Mouse (Mus musculus): ENCODE results near the gene Hmgcs2. TPM values are rescaled to one million over a fixed set of nuclear protein-coding genes. Genes with fewer than 3 reads are reported as not detected.

Gene Hmgcs2
- polyA plus RNA-seq, 1 experiment from 2014 or later, result 12.2 TPM

DNA sequence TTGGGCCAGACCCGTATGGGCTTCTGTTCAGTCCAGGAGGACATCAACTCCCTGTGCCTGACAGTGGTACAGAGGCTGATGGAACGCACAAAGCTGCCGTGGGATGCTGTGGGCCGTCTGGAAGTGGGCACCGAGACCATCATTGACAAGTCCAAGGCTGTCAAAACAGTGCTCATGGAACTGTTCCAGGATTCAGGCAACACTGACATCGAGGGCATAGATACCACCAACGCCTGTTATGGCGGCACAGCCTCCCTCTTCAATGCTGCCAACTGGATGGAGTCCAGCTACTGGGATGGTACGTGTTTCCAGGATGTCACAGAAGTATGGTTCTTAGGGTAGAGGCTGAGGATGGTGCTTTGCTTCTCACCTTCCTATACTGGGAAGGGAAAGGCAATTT lies 10.8 kb downstream of the Hmgcs2 start:
- WGBS, result 90% methylated on average over 9 of the region's 9 CpGs
- H3K27ac ChIP-seq (ENCODE audit: low read length), result no peak overlapping the region
- no peak for ATAC-seq (ENCODE audit: insufficient number of reproducible peaks, insufficient read depth, low FRiP score, low read depth)

DNA sequence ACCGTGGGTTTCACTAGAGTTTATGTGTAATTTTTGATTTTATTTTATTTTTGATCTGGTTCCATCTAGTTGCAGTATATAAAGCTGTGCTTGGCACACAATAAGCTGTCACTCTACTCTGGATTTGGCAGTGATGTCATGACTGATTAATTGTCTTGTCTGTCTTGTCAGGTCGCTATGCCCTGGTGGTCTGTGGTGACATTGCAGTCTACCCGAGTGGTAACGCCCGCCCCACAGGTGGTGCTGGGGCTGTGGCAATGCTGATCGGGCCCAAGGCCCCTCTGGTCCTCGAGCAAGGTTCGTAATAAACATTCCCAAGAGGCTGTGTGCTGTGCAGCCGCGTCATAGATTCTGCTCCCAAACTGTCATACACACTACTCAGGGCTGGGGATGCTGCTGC lies 15.7 kb downstream of the Hmgcs2 start:
- WGBS, result 67% methylated on average over 10 of the region's 10 CpGs
- no peaks in the 10 kb centered on the region for H3K36me3 ChIP-seq (ENCODE audit: control insufficient read depth, insufficient read depth, low read length)
- no peak overlapping the region for H3K9ac ChIP-seq (replicated peaks; ENCODE audit: low read depth, low read length)
- no peaks in the 10 kb centered on the region for H3K27me3 ChIP-seq (ENCODE audit: control insufficient read depth, insufficient read depth, low read length)
- H3K9me3 ChIP-seq (ENCODE audit: control insufficient read depth, low read depth, low read length), result no peaks in the 10 kb centered on the region
- no peak for ATAC-seq (ENCODE audit: insufficient number of reproducible peaks, insufficient read depth, low FRiP score, low read depth)
- H3K4me3 ChIP-seq (ENCODE audit: low read depth, low read length), result no peak overlapping the region
- no peaks in the 10 kb centered on the region for H3K4me1 ChIP-seq (ENCODE audit: control insufficient read depth, insufficient read depth, low read length)
- no peak overlapping the region for H3K27ac ChIP-seq (ENCODE audit: low read length)
- no peak overlapping the region for H3K4me2 ChIP-seq (replicated peaks; ENCODE audit: low read depth, low read length)

More for the DNA sequence above, 10.8 kb downstream of the Hmgcs2 start:
- no peaks in the 10 kb centered on the region for H3K4me1 ChIP-seq (ENCODE audit: control insufficient read depth, insufficient read depth, low read length)
- H3K36me3 ChIP-seq (ENCODE audit: control insufficient read depth, insufficient read depth, low read length), result no peaks in the 10 kb centered on the region
- no peak overlapping the region for H3K4me3 ChIP-seq (ENCODE audit: low read depth, low read length)
- no peaks in the 10 kb centered on the region for H3K9me3 ChIP-seq (ENCODE audit: control insufficient read depth, low read depth, low read length)
- no peaks in the 10 kb centered on the region for H3K27me3 ChIP-seq (ENCODE audit: control insufficient read depth, insufficient read depth, low read length)
- no peak overlapping the region for H3K4me2 ChIP-seq (replicated peaks; ENCODE audit: low read depth, low read length)
- no peak overlapping the region for H3K9ac ChIP-seq (replicated peaks; ENCODE audit: low read depth, low read length)

DNA sequence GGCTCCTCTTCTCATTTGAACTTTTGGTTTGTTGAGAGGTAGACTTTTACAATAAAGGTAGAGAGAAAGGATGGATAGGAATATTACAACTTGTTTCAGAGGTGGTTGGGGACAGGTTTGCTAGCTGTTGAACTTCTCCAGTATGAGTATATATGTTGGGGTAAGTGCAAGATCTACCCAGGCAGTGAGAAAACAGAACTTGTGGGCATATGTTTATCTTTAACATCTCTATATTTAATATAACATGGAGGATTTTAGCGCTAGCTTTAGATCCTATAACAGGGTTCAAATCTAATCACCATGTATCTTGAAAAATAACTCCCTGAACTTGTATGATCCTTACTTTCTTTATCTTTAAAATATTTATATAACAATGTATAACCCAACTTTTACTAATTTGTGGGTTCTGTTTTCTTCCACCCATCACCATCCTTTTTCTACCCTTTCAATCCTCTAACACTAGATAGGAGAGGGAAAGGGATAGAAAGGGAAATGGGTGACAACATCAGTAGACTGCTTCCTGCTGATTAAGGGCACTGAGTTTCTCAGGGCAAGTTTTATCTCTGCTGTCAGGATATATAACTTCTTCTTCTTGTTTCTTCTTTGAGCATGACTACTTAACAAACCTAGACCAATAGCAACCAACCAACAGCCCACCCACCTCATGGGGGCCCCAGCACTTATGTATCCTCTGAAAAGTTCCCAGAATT lies 19.3 kb downstream of the Hmgcs2 start:
- Histone ChIP-seq H3K27me3 (ENCODE audit: control insufficient read depth, insufficient read depth, low read length) (no peaks in the 10 kb centered on the region), H3K4me3 (ENCODE audit: low read depth, low read length) (no peak overlapping the region), H3K27ac (ENCODE audit: low read length) (no peak overlapping the region), H3K9ac (replicated peaks; ENCODE audit: low read depth, low read length) (no peak overlapping the region), H3K4me1 (ENCODE audit: control insufficient read depth, insufficient read depth, low read length) (no peaks in the 10 kb centered on the region), H3K4me2 (replicated peaks; ENCODE audit: low read depth, low read length) (no peak overlapping the region), H3K36me3 (ENCODE audit: control insufficient read depth, insufficient read depth, low read length) (no peaks in the 10 kb centered on the region), H3K9me3 (ENCODE audit: control insufficient read depth, low read depth, low read length) (no peaks in the 10 kb centered on the region)
- 74% methylated on average over 1 of the region's 1 CpGs for WGBS
- no peak for ATAC-seq (ENCODE audit: insufficient number of reproducible peaks, insufficient read depth, low FRiP score, low read depth)

DNA sequence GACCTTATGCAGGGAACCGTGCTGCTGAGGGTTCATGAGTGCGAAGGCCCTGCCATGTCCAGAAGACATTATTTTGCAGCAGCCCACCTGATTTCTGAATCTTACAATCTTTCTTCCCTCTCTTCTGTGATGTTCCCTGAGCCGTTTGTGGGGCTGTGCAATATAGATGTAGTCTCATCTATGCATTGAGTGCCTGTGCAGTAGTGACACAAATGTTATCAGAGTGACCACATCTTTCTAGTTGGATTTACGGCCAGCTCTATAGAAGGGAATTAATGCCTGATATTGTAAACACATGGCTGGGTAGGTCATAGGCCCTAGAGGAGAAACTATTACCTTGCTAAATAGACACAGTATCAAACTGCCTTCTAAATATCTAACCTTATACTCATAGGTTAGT lies 20.0 kb downstream of the Hmgcs2 start:
- no peaks in the 10 kb centered on the region for H3K9me3 ChIP-seq (ENCODE audit: control insufficient read depth, low read depth, low read length)
- ATAC-seq (ENCODE audit: insufficient number of reproducible peaks, insufficient read depth, low FRiP score, low read depth), result no peak
- H3K4me2 ChIP-seq (replicated peaks; ENCODE audit: low read depth, low read length), result no peak overlapping the region
- H3K27ac ChIP-seq (ENCODE audit: low read length), result no peak overlapping the region
- no peaks in the 10 kb centered on the region for H3K36me3 ChIP-seq (ENCODE audit: control insufficient read depth, insufficient read depth, low read length)
- no peaks in the 10 kb centered on the region for H3K4me1 ChIP-seq (ENCODE audit: control insufficient read depth, insufficient read depth, low read length)
- no peaks in the 10 kb centered on the region for H3K27me3 ChIP-seq (ENCODE audit: control insufficient read depth, insufficient read depth, low read length)
- H3K9ac ChIP-seq (replicated peaks; ENCODE audit: low read depth, low read length), result no peak overlapping the region
- WGBS, result 92% methylated on average over 4 of the region's 4 CpGs
- no peak overlapping the region for H3K4me3 ChIP-seq (ENCODE audit: low read depth, low read length)

DNA sequence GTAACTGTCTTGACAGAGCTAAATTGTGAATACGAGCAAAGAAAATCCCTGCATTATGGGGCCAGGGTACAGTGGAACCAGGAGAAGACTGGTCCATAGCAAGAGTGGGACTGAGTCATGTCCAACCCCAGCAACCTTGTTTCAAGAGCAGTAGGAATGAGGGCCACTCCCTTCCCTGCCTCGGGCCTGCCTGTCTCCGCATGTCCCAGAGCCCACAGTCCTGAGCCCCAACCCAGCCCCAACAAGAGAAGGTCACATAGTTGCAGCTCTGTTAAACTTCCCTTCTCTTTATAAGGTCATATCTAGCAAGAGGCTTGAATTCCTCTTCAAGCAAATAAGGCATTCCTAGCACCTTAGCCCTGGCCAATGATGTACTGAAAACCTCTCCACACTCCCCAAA lies 21.5 kb downstream of the Hmgcs2 start:
- Histone ChIP-seq H3K4me2 (replicated peaks; ENCODE audit: low read depth, low read length) (no peak overlapping the region), H3K9me3 (ENCODE audit: control insufficient read depth, low read depth, low read length) (no peaks in the 10 kb centered on the region), H3K27me3 (ENCODE audit: control insufficient read depth, insufficient read depth, low read length) (no peaks in the 10 kb centered on the region), H3K4me3 (ENCODE audit: low read depth, low read length) (no peak overlapping the region), H3K36me3 (ENCODE audit: control insufficient read depth, insufficient read depth, low read length) (no peaks in the 10 kb centered on the region), H3K9ac (replicated peaks; ENCODE audit: low read depth, low read length) (no peak overlapping the region), H3K27ac (ENCODE audit: low read length) (no peak overlapping the region), H3K4me1 (ENCODE audit: control insufficient read depth, insufficient read depth, low read length) (no peaks in the 10 kb centered on the region)
- ATAC-seq (ENCODE audit: insufficient number of reproducible peaks, insufficient read depth, low FRiP score, low read depth), result no peak
- WGBS, result 92% methylated on average over 3 of the region's 3 CpGs

DNA sequence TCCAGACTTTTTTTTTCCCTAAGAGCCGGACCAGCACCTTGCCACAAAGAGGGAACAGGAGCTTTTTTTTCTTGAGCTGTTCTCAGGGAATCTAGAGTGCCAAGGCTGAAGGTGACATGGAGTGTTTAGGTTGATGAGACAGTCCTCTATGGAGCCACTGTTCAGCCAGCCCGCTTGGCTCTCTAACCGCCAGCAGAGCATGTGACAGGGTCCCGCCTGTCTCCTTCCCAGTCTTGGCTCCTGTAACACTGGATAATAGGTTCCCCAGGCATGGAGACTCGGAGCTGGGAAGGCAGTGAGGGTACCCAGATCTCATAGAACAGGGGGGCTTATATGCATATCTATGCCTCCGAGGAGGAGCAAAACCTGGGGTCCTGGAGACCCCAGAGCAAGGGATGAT lies 28.4 kb downstream of the Hmgcs2 start:
- no peak overlapping the region for H3K4me3 ChIP-seq (ENCODE audit: low read depth, low read length)
- 87% methylated on average over 6 of the region's 6 CpGs for WGBS
- H3K27ac ChIP-seq (ENCODE audit: low read length), result no peak overlapping the region
- no peak overlapping the region for H3K9ac ChIP-seq (replicated peaks; ENCODE audit: low read depth, low read length)
- no peaks in the 10 kb centered on the region for H3K27me3 ChIP-seq (ENCODE audit: control insufficient read depth, insufficient read depth, low read length)
- no peaks in the 10 kb centered on the region for H3K9me3 ChIP-seq (ENCODE audit: control insufficient read depth, low read depth, low read length)
- ATAC-seq (ENCODE audit: insufficient number of reproducible peaks, insufficient read depth, low FRiP score, low read depth), result no peak
- H3K4me1 ChIP-seq (ENCODE audit: control insufficient read depth, insufficient read depth, low read length), result no peaks in the 10 kb centered on the region
- no peak overlapping the region for H3K4me2 ChIP-seq (replicated peaks; ENCODE audit: low read depth, low read length)
- H3K36me3 ChIP-seq (ENCODE audit: control insufficient read depth, insufficient read depth, low read length), result peaks cover 2% of the 10 kb centered on the region; the same call in 1 of the 2 replicates

DNA sequence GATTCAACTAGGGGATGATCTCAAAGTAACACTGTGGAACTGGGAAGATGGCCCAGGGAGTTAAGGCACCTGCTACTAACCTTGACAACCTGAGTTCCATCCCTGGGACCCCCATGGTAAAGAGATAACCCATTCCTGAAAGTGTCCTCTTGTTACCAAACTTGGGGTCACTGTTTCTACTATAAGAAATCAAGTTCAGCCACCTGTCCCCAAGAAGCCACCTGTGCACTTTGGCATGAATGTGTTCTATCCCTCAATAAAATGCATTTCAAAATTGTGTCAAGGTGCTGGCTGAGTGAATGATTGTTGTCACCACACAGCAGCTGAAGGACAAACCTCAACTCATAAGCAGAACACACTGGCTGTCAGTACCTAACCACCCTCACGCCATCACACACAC lies 30.2 kb downstream of the Hmgcs2 start:
- no peak overlapping the region for H3K4me3 ChIP-seq (ENCODE audit: low read depth, low read length)
- 79% methylated on average over 1 of the region's 1 CpGs for WGBS

DNA sequence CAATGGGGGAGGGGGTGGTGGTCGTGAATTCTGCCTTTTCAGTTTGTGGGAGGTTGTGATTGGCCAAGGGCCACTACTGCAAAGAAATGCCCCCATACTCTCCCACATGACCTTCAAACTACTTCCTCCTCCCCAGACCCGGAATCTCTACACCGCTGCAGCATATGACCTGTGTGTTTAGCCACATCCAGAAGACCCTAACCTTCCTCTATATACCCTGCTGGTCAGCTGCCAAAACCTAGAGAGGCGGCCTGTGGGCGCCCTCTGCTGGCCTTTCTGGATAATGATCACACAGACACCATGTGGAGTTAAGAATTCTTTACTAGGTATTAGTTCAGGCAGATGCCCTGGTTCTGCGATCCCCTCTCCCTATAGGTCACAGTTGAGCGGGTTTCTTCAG lies 32.6 kb downstream of the Hmgcs2 start:
- Histone ChIP-seq H3K4me2 (replicated peaks; ENCODE audit: low read depth, low read length) (no peak overlapping the region), H3K4me1 (ENCODE audit: control insufficient read depth, insufficient read depth, low read length) (peaks cover 5% of the 10 kb centered on the region; the same call in 1 of the 2 replicates), H3K4me3 (ENCODE audit: low read depth, low read length) (no peak overlapping the region), H3K9me3 (ENCODE audit: control insufficient read depth, low read depth, low read length) (no peaks in the 10 kb centered on the region), H3K36me3 (ENCODE audit: control insufficient read depth, insufficient read depth, low read length) (peaks cover 12% of the 10 kb centered on the region), H3K27ac (ENCODE audit: low read length) (no peak overlapping the region), H3K9ac (replicated peaks; ENCODE audit: low read depth, low read length) (no peak overlapping the region), H3K27me3 (ENCODE audit: control insufficient read depth, insufficient read depth, low read length) (no peaks in the 10 kb centered on the region)
- peak; percentile 47; the same call in 1 of the 2 replicates for ATAC-seq (ENCODE audit: insufficient number of reproducible peaks, insufficient read depth, low FRiP score, low read depth)
- whole genome bisulfite sequencing, result 34% methylated on average over 6 of the region's 7 CpGs

More for the DNA sequence above, 30.2 kb downstream of the Hmgcs2 start:
- no peaks in the 10 kb centered on the region for H3K9me3 ChIP-seq (ENCODE audit: control insufficient read depth, low read depth, low read length)
- no peak overlapping the region for H3K9ac ChIP-seq (replicated peaks; ENCODE audit: low read depth, low read length)
- H3K27ac ChIP-seq (ENCODE audit: low read length), result no peak overlapping the region
- no peak for ATAC-seq (ENCODE audit: insufficient number of reproducible peaks, insufficient read depth, low FRiP score, low read depth)
- H3K4me1 ChIP-seq (ENCODE audit: control insufficient read depth, insufficient read depth, low read length), result no peaks in the 10 kb centered on the region
- H3K27me3 ChIP-seq (ENCODE audit: control insufficient read depth, insufficient read depth, low read length), result no peaks in the 10 kb centered on the region
- H3K4me2 ChIP-seq (replicated peaks; ENCODE audit: low read depth, low read length), result no peak overlapping the region
- H3K36me3 ChIP-seq (ENCODE audit: control insufficient read depth, insufficient read depth, low read length), result peaks cover 8% of the 10 kb centered on the region; the same call in 1 of the 2 replicates

Measured in stomach, embryonic 14.5 days (tissue).